Mouse (Mus musculus) lung, postnatal 36 days (tissue): Measurements from ENCODE around the gene Nfasc.

Experiments
- DNase-seq: peaks from one replicate; pipeline ENCODE4 v3.0.0; 2022; ENCODE audit warnings: mixed read lengths

Gene Nfasc

DNA sequence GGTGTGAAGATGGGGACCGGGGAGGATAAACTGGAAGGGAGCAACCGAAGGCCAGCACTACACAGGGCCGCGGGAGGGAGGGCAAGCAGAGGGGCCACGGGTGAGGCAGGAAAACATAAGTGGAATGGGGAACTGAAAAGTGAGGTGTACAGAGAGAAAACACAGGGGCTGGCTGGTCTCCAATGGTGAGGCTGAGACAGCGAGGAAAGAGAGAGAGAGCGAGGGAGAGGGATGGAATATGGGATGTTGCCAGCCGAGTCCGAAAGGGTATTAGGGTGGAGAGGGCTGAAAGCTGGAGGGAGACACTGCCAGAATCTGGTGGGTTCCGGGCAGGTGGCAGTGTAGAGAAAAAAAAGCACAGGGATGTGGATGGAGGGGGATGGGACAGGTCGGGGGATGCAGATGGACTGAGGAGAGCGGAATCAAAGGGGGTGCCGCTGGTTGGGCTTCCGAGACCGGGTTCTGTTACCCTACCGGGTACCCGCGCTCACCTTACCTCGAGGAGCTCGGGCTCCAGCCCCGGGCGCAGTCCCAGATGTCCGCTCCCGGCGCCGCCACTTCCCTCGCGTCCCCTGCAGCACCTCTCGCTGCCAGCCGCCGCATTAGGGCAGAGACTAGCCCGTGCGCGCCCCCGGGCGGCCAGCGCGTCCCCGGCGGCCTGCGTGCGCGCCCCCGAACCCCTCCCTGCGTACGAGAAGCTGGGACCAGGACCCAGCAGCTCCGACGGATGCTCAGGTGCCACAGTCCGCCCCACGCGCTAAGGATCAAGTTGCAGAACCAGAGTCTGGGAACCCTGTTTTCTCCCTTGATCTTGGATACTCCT, at the start of gene Nfasc:
Gene Nfasc (minus strand): TSS at position 623 of the 823 bp plus-strand sequence.
- peak; percentile 6 for DNase-seq

DNA sequence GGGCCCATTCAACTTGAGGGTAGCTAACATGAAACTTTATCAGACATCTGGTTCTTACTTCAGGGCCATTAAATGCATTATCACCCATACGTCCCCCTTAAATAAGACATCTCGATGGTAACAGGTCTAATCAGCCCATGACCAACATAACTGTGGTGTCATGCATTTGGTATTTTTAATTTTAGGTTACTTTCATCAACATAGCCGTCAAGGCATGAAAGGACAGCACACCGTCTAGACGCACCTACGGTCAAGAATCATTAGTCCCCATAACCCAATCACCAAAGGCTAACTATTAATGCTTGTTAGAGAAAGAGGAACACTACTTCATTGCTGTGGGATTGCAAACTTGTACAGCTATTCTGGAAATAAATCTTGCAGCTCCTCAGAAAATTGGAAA, 49.5 kb upstream of the Nfasc start:
- DNase-seq, result no peak

DNA sequence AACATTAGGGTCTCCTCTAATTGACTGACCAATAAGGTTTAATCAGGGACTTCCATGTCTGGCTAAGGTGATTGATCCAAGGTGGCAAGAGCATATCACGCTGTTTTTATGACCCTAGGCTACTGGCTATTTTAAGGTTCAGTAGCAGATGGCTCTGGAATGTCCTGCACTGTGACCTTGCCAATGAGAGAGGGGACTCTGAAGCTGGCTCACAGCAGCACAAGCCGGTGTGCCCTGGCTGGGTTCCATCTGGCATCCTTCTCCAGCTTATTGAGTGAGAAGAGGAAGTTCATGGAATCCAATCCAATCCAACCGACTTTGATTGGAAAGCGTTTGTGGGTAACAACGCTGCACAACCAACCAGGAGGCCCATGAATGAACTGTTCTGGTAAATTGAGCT, 45.3 kb upstream of the Nfasc start:
- no peak for DNase-seq

DNA sequence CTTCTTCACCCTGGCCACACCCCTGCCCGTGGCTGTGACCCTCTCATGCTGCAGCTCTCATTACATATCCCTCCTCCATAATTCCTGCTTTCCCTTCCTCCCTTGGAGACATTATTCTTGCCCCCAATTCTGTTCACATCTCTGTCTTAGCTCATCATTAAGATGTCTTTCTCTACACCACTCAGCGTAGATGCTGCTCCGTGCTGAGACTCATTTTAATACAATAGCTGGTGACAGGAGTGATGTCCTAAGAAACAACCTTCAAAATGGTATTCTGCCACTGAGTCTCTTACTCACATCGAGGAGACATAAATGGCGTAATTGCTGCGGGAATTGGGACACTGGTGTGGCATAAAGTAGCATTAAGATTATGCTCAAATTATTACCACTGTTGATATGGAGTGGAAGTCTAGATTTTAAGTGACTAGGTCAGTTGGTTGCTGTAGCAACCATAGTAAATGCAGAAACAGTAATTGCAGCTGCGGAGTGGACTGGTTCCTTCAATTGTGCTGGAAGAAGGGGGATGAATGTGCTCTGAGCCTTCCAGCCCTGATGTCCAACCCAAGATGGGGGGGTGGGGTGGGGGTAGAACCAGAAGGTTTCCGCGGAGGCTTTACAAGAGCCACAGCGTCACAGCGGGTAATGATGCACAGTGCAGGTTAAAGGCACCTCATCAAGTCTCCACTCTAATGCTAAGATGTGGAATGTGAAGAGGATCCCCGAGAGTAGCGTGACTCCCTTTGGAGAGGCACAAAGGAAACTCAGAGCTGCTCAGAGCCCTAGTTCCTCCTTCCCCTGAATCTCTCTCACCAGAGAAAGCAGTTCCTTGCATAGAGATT, 40.2 kb upstream of the Nfasc start:
- DNase-seq, result no peak

DNA sequence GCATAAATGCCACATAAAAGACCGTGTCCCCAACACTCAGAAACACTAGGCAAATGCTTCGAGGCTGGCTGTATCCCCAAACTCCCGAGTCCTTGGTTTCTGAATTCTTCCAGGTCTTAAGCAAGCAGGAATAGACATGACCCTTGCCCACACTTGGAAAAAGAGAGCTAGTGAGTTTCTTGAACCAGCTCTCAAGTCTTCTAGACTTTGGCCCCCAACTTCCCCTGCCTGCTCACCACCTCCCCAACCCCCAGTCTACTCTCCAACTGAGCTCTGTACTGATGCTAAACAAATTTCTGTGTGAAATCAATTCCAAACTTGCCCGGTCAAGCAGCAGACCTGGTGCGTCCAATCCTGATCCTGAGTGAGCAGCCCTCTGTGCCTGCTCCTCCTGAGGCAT, 39.4 kb upstream of the Nfasc start:
- DNase-seq, result no peak

DNA sequence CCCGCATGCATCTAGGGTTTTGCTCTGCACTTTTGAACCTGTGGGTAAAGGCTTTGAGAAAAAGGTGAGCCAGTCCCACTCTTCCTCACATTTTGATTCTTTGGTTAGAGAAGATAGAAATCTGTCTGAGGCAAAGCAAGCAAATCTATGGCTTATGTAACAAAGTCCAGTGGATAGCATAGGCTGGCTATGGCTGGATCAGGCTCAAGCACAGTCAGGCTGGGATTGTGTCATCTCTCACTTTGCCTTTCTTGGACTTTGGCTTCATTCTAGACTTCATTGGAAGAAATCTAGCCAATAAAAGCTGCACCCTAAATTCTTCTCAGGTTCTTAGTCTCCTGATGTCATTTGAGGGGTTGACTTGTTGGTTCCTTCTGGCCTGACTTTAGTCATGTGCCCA, 38.7 kb upstream of the Nfasc start:
- DNase-seq, result no peak

DNA sequence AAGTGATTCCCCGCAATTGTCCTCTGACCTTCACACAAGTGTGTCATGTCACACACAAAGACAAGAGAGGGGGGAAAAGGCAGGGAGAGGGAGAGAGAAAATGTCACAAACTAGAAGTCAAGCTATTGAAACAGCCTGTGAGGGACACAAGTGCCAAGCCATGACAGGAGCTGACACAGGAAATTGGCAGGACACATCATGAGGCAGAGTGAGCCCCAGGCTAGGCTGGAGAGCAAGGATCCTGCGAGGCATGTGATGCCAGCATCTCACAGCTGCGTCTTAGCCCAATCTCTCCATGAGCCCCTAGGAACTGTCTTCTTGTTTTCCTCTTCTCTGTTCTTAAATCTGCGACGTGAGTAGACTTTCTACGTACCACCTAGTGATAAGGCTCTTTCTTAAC, 33.4 kb upstream of the Nfasc start:
- DNase-seq, result no peak

DNA sequence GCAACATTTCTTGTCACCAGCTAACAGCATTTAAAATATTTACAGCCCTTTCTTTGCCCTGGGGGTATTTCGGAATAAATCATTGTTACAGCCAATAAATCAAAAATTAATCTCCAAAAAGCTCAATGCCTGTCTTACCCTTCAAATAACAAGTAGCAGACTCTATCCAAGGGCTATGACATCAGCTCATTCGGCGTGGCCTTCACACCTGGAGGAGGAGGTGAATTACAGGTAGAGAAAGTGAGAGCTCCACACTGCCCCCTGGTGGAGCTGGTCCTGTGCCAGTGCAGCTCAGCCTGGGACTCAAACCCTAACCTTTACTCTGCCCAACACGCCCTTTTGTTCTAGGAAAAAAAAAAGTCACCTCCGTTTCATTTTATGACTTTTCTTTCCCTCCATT, 29.8 kb upstream of the Nfasc start:
- DNase-seq, result peak; percentile 72

DNA sequence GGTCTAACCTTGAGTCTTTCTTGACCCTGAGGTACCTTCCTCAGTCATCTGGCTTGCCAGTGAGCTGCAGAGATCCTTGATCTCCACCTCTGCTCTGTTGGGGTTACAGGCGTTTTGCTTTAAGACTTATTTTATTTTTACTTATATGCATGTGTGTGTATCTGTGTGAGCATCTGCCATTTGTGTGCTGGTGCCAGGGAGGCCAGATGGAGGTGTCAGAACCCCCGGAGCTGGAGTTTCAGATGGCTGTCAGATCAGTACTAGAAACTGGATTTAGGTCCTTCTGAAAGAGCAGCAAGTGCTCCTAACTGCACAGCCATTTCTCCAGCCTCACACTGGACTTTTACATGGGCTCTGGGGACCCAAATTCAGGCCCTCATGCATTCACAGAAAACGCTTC, 28.0 kb upstream of the Nfasc start:
- no peak for DNase-seq

DNA sequence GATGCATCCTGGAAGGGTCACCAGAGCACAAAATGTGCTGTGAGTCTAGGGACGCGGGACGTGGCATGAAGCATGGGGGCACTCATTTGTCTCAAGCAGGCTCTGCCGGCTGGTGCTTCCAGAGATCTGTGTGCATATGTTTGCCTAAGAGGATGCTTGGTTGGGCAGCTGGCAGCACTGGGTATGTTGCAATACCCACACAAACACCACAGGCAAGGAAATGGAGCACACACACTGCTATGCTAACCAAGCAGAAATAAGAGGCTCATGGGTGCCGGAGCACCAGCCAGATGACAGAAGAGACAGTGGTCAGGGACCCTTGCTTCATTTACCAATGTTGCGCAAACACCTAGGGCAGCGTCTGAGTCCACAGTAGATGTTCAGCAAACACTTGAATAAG, 25.8 kb upstream of the Nfasc start:
- DNase-seq, result no peak

DNA sequence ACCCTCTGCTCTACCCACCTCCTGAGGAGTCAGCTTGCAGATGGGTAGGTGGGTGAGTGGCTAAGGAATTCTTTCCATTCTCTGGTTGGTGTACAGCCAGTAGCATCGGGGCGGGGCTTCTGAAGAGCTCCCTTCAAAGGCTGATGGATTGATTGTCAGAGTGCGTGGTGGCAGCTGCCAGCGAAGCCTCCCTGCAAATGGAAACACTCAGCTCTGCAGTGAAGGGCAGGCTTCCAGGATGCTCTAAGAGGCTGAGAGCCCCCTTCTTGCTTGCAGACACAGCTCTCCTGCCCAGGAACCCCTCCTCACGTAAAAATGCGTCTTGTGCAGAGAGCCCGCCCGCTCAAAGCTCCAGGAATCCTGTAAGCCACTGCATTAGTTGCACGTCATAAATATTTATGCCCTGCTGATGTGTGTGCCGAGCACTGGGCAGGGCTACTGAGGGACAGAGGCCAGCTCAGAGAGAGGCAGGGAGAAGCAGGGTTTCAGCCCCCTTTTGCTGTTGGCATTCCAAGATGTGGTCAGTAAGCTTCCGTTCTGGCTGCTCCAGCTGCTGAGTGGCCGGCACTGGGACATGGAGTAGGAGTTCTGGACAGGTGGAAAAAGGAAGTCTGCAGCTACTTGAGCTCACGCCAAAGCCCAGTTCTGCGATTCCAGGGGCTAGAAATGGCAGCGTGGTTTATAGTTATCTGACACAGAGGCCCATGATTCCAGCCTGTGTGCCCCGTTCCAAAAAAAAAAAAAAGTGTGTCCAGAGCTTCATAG, 24.5 kb upstream of the Nfasc start:
- DNase-seq, result no peak

DNA sequence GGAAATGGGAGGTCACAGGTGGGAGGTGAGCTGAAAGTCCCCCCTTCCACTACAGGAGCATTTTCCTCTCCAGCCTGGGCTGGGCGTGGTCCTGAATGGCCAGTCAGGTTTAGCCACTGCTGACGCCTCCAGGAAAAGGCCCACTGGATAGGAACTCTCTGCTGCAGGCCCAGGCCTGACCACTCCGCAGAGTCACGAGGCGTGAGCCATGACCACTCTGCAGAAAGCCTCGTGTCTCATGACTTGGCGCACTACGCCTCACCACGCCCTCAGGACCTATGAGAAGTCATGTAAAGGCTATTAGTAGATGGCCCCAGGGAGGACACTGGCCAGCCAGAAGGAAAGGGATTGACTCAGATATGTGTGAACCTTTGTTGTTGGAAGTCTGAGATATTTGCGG, 23.6 kb upstream of the Nfasc start:
- DNase-seq, result no peak

DNA sequence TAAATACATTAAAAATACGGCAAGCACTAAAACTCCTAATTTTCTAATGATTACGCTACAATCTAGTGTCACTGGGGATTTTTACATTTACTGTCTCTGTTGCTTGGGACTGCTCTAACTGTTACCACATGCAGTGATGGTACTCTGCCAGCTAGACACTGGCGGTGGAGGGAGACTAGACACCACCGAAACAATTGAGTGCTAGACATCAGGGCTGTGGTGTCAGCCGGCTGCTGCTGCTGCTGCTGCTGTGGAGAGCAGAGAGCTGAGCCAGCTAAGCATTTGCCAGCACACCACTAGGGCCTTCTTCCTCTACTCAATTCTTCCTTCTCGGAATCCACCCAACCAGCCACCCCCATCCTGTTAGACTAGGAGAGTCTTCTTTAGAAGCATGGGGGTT, 17.8 kb upstream of the Nfasc start:
- no peak for DNase-seq

DNA sequence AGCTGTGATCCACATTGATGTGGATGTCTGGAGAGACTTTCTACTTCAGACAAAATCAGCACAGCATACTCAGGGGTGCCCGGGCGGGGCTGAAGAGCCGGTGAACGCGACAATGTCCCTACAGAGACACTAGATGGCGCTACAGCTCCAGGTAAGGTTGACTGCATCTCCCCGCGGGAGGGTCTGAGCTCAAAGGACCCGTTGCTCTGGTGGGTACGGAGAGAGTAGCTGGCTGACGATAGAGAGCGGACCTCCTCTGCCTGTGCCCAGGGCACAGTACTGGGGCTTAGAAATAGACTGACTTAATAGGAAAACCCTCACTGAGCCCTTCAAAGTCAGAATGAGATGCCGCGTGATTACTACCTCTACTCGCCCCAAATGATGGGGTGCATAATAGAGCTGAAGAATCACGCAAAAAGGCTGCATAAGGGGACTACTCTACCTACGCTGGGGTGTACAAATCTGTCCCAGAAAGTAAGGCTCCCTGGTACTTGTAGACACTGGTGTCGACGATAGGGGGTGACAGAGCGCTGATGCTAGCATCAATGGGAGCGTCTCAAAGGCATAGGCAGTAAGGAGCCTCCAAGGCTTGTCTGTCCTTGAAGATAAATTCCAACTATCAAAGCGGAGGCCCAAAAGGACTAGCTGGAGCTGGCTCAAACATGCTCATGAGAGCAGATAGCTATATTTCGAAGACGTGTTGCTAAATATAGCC, 17.2 kb upstream of the Nfasc start:
- DNase-seq, result peak; percentile 39

DNA sequence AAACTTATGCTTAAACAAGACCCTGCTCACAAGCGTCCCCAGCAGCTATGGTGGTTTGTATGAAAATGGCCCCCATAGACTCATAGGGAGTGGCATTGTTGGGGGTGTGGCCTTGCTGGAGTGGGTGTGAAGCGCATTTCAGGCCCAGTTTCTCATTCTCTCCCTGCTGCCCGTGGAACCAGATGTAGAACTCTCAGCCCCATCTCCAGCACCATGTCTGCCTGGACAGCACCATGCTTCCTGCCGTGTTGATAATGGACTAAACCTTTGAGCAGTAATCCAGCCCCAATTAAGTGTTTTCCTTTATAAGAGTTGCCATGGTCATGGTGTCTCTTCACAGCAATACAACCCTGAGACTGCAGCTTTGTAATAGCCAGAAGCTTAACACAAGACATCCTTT, 13.6 kb upstream of the Nfasc start:
- no peak for DNase-seq

DNA sequence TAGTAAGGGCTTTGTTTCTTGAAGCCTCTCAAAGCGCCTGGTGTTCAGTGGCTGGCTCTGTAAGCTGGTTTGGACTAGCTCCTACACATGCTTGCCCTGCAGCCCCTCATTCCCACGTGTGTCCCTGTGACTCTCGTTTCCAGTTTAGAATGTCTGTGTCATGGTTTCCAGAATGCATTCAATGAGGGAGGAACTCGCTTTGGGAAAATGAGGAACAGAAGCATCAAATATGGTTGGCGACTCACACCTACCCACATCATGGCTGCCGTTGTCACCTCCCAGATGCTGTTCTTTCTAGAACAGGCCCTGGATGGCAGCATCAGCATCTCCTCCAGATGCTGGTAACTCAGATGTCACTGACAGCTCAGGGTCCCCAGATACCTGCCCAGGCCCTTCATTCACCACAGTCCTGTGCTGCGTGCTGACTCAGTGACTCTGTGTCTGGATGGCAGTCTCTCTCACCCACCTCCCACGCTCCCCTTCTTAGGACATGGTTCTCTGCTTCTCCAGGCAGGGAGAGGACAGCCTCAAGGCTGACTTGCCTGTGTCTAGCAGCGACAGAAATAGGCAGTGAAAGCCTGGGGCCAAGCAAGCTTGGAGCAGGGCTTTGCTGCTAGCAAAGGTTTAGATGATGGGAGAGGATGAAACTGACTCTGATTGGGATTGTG, 7.8 kb upstream of the Nfasc start:
- DNase-seq, result no peak

DNA sequence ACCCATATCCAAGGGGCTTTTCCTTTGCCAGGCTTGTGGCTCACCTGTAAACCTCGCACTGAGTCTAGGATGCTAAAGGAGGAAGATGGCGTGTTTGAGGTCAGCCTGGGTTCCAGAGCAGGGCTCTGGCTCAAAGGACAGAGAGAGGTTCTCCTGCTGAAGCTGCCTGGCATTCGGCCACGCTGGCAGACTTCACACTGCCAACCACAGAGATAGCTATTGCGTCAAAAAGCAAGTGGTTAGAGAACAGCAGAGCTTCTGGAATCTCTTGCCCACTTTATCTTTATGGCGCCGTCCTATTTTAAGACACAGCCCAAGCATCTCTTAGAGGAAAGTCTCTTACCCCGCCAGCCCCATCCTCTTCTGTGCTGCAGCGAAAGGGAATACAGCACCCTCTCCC, 4.7 kb upstream of the Nfasc start:
- DNase-seq, result no peak

DNA sequence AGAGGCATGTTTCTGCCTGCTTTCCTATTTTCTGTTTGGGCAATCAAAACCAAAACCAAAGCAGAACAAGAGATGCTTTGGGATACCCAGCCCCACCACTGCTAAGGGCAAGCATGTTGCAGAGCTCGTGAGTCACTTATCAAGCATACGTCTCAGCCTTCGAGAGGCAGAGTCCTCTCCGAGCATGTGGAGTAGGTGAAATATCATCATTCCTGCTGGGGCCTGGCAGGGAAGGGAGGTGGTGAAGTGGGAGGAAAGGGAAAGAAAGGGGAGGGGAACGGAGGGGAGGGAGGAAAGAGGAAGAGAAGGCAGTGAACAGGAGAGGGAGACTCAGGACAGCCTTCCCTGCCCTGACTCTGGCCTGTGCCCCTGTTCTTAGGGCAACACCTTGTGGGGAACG, 4.0 kb upstream of the Nfasc start:
- DNase-seq, result no peak

DNA sequence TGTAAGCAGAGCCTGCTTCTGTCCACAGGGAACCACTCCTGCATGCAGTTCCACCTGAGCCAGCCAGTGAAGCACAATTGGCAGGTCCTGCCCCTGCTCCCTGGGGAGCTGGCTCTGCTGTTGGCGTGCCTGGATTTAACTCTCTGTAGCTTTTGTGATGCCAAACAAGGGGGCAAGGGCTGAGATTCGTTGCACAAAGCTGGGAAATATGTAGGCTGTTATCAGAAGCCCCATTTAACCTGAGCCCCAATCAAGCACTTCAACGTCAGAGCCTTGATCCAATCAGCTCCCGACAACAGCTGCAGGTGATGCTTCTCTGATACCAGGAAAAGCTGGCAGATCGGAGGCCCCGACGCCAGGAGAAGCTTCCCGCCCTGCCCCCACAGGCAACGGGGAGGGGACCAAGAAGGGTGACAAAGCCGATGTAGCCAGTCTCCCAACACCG, 2.5 kb downstream of the Nfasc start:
- no peak for DNase-seq

DNA sequence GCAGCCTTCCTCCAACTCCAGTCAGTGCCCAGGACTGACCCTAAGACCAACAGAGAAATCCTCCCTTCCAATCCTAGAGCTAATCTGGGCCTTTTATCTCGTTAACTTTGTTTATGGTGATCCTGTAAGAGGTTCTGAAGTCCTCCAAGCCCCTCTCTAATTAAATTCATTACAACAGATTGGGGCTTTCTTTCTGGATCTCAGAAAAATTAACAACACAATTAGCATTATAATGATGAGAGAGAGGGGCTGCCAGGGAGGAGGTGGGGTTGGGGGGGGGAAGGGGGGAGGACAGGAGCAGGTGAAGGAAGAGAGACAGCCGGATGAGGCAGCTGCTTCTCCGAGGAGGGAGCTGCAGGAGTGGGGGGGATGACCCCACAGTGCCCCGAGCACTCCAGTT, 5.4 kb downstream of the Nfasc start:
- no peak for DNase-seq

DNA sequence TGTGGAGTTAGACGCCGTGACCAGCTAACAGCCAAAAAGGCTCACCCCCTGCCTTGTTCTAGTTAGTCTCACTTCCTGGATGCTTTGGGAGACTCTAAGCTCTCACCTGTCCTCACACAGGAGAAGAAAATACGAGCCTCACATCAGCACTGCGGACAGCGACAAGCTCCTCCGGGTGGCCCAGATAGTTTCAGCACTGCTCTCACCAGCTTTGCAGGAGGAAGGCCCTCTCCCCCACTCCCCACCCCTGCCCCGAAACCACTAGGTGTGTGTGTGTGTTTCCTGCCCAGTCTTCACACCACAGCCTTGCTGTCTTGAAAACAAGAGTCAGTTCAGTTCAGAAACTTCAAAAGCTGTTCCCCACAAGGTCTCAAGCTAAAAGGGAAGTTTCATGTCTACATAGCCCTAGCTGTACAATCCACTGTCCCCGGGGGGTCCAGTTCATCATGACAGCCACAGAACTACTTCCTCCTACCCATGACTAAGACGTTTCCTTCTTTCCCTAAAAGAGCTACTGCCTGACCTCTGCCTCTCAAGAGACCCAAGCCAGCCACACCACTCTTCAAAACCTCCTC, 7.6 kb downstream of the Nfasc start:
- no peak for DNase-seq

DNA sequence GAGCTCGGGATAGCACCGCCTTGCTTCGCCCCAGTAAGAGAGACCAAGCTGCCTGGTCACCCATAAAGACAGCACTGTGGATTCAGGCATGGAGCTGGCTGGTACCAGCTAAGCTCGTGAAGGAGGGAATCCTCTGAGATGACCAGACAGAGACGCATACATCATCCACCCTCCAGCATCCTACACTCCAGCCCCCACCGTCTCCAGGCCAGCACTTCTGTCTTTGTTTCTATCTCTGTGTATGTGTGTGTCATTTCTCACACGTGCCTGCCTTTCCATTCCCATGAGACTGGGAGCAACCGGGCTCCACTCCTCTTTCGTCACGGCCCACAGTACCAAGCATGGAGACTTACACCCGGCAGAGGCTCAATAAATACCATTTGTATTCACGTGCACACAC, 9.3 kb downstream of the Nfasc start:
- DNase-seq, result no peak
